Mouse (Mus musculus) adrenal gland, adult 8-10 months (tissue): ENCODE data around the gene Gcgr. TPM values are rescaled to one million over a fixed set of nuclear protein-coding genes. Genes with fewer than 3 reads are reported as not detected.
A peak's percentile ranks its signal among the peaks of the same experiment; 100 is the strongest.
"Not testable (repeated sequence)": the region's sequence is repeated elsewhere in the genome, so short reads cannot be mapped to it uniquely, and the experiment has no call there.

ENCODE experiments used
- DNase-seq: peaks from one replicate; pipeline ENCODE4 v3.0.0; 2022
- total RNA-seq, 4 experiments: library from RNA; stranded (reverse); gene quantifications; 2 replicates each; pipeline ENCODE4 v1.2.4; 2022

Gene Gcgr
- total RNA-seq, 4 experiments from 2014 or later: 0.87 to 4.0 (median 2.3) TPM

GRCm38 (mm10) chr11:120539285-120540014 lies 9.0 kb downstream of the Gcgr start:
- no peak for DNase-seq

GRCm38 (mm10) chr11:120541907-120542306 lies 11.4 kb downstream of the Gcgr start:
- no peak for DNase-seq

- no peak for DNase-seq
These were observed 11.9 kb downstream of the Gcgr start for GRCm38 (mm10) chr11:120542376-120542775.

GRCm38 (mm10) chr11:120545964-120546363 lies 15.5 kb downstream of the Gcgr start:
- DNase-seq: no peak

- DNase-seq: no peak
These were observed 17.0 kb downstream of the Gcgr start for GRCm38 (mm10) chr11:120547469-120547868.

GRCm38 (mm10) chr11:120548214-120548613 lies 17.7 kb downstream of the Gcgr start:
- DNase-seq: no peak

- DNase-seq: no peak
These were observed 18.3 kb downstream of the Gcgr start for GRCm38 (mm10) chr11:120548786-120549167.

- peak; percentile 90 for DNase-seq
These were observed 18.9 kb downstream of the Gcgr start, which contains the start of gene Mcrip1 for GRCm38 (mm10) chr11:120549168-120549945. Mcrip1 (minus strand) TSS chr11:120549727.

GRCm38 (mm10) chr11:120549986-120550809 lies 19.7 kb downstream of the Gcgr start:
- no peak for DNase-seq

- no peak for DNase-seq
These were observed 20.4 kb downstream of the Gcgr start, which contains the start of gene Ppp1r27 for GRCm38 (mm10) chr11:120550810-120551440. Ppp1r27 (minus strand) TSS chr11:120551132.

GRCm38 (mm10) chr11:120552736-120553135 lies 22.2 kb downstream of the Gcgr start:
- DNase-seq: no peak

GRCm38 (mm10) chr11:120554834-120555233 lies 24.3 kb downstream of the Gcgr start:
- peak; percentile 67 for DNase-seq

- DNase-seq: peak; percentile 67
These were observed 24.8 kb downstream of the Gcgr start for GRCm38 (mm10) chr11:120555260-120555659.

- DNase-seq: not testable (repeated sequence)
These were observed 28.3 kb downstream of the Gcgr start for GRCm38 (mm10) chr11:120558843-120559242.

GRCm38 (mm10) chr11:120560952-120561728 lies 30.6 kb downstream of the Gcgr start:
- no peak for DNase-seq

- no peak for DNase-seq
These were observed 32.5 kb downstream of the Gcgr start for GRCm38 (mm10) chr11:120562949-120563348.

GRCm38 (mm10) chr11:120565114-120565513 lies 34.6 kb downstream of the Gcgr start:
- DNase-seq: no peak

GRCm38 (mm10) chr11:120568324-120568723 lies 37.8 kb downstream of the Gcgr start:
- no peak for DNase-seq

- DNase-seq: no peak
These were observed 40.6 kb downstream of the Gcgr start for GRCm38 (mm10) chr11:120571122-120571521.

- no peak for DNase-seq
These were observed 41.4 kb downstream of the Gcgr start for GRCm38 (mm10) chr11:120571754-120572416.

- DNase-seq: no peak
These were observed 41.9 kb downstream of the Gcgr start for GRCm38 (mm10) chr11:120572417-120572751.
